Mouse (Mus musculus) MEL (cell line): ENCODE results near the gene Hmgcl. TPM values are rescaled to one million over a fixed set of nuclear protein-coding genes. Genes with fewer than 3 reads are reported as not detected.

Experiments
- DNase-seq: peaks from one replicate; pipeline ENCODE4 v3.0.0; 2011; ENCODE audit warnings: low read depth, low spot score
- H3K27ac ChIP-seq: 2 replicates; pipeline ENCODE4 v1.5.1; 2012; ENCODE audit warnings: low read depth, mild to moderate bottlenecking, control low read depth, low read length, moderate library complexity; ENCODE audit not compliant: control insufficient read depth
- H3K27me3 ChIP-seq, 2 experiments: fragments of 150-350 bp in 1 of 2; sonication (generic) in 1 of 2; 2 replicates each; pipeline ENCODE4 v1.6.1; 2012; ENCODE audit warnings: low read length in 2 of 2, mild to moderate bottlenecking in 2 of 2, improper control_type of control experiment in 1 of 2, moderate library complexity in 1 of 2; ENCODE audit not compliant: insufficient read depth in 2 of 2, control insufficient read depth in 1 of 2
- H3K36me3 ChIP-seq, 2 experiments: 2 replicates each; pipeline ENCODE4 v1.6.1; 2012 to 2014; ENCODE audit warnings: low read length in 2 of 2, improper control_type of control experiment in 1 of 2, inconsistent platforms in 1 of 2, mild to moderate bottlenecking in 1 of 2; ENCODE audit not compliant: insufficient read depth in 2 of 2, control insufficient read depth in 1 of 2
- H3K4me1 ChIP-seq, 2 experiments: fragments of 150-350 bp in 1 of 2; sonication (generic) in 1 of 2; 2 replicates each; pipeline ENCODE4 v1.6.1; 2012; ENCODE audit warnings: low read length in 2 of 2, improper control_type of control experiment in 1 of 2, mild to moderate bottlenecking in 1 of 2; ENCODE audit not compliant: insufficient read depth in 2 of 2, control insufficient read depth in 1 of 2
- H3K4me3 ChIP-seq, 2 experiments: fragments of 150-350 bp in 1 of 2; sonication (generic) in 1 of 2; 2 replicates each; pipeline ENCODE4 v1.5.1; 2012; ENCODE audit warnings: low read depth in 2 of 2, low read length in 2 of 2, mild to moderate bottlenecking in 2 of 2, moderate library complexity in 2 of 2, control low read depth in 1 of 2, improper control_type of control experiment in 1 of 2; ENCODE audit not compliant: control insufficient read depth in 1 of 2, insufficient read depth in 1 of 2
- H3K79me2 ChIP-seq: 2 replicates; pipeline ENCODE4 v1.6.1; 2012; ENCODE audit warnings: mild to moderate bottlenecking, low read length, moderate library complexity; ENCODE audit not compliant: control insufficient read depth, poor library complexity, insufficient read depth
- H3K9ac ChIP-seq: 2 replicates; pipeline ENCODE4 v1.6.1; 2012; ENCODE audit warnings: low read depth, mild to moderate bottlenecking, control low read depth, low read length, moderate library complexity; ENCODE audit not compliant: control insufficient read depth, poor library complexity, severe bottlenecking
- H3K9me3 ChIP-seq: fragments of 150-350 bp; sonication (generic); replicated peaks from 2 replicates; pipeline ENCODE4 v1.6.1; 2012; ENCODE audit warnings: mild to moderate bottlenecking, low read length, improper control_type of control experiment, moderate library complexity; ENCODE audit not compliant: insufficient read depth
- CHD2 ChIP-seq: IDR thresholded peaks from 2 replicates; pipeline ENCODE4 v1.6.1; 2011; ENCODE audit warnings: low read length, improper control_type of control experiment
- CTCF ChIP-seq, 3 experiments: IDR thresholded peaks in 2 of 3; conservative IDR thresholded peaks in 1 of 3; 2 replicates each; pipeline ENCODE4 v1.5.1; 2011 to 2012; ENCODE audit warnings: low read length in 3 of 3, low read depth in 2 of 3, mild to moderate bottlenecking in 2 of 3, improper control_type of control experiment in 1 of 3, inconsistent platforms in 1 of 3, mixed read lengths in 1 of 3, moderate library complexity in 1 of 3; ENCODE audit not compliant: control insufficient read depth in 1 of 3, insufficient read depth in 1 of 3, poor library complexity in 1 of 3, severe bottlenecking in 1 of 3
- ELF1 ChIP-seq: IDR thresholded peaks from 2 replicates; pipeline ENCODE4 v1.6.1; 2014; ENCODE audit warnings: low read depth, mild to moderate bottlenecking, inconsistent platforms, low read length, improper control_type of control experiment, moderate library complexity
- EP300 ChIP-seq, 2 experiments: IDR thresholded peaks; 2 replicates each; pipeline ENCODE4 v1.6.1; 2011; ENCODE audit warnings: improper control_type of control experiment in 2 of 2, low read length in 2 of 2, low read depth in 1 of 2, mild to moderate bottlenecking in 1 of 2
- ETS1 ChIP-seq: IDR thresholded peaks from 2 replicates; pipeline ENCODE4 v1.6.1; 2012; ENCODE audit warnings: low read depth, mild to moderate bottlenecking, inconsistent platforms, low read length, improper control_type of control experiment, moderate library complexity
- KAT2A ChIP-seq: conservative IDR thresholded peaks from 2 replicates; pipeline ENCODE4 v1.6.1; 2012; ENCODE audit warnings: low read depth, low read length, improper control_type of control experiment, inconsistent platforms
- MAFK ChIP-seq: IDR thresholded peaks from 2 replicates; pipeline ENCODE4 v1.6.1; 2011; ENCODE audit warnings: low read depth, mild to moderate bottlenecking, low read length, improper control_type of control experiment, borderline replicate concordance
- MAX ChIP-seq: IDR thresholded peaks from 2 replicates; pipeline ENCODE4 v1.6.1; 2011; ENCODE audit warnings: low read length, improper control_type of control experiment
- MAZ ChIP-seq: IDR thresholded peaks from 2 replicates; pipeline ENCODE4 v1.6.1; 2012; ENCODE audit warnings: low read depth, mild to moderate bottlenecking, inconsistent platforms, low read length, improper control_type of control experiment
- MEF2A ChIP-seq: IDR thresholded peaks from 2 replicates; pipeline ENCODE4 v1.6.1; 2014; ENCODE audit warnings: low read depth, mild to moderate bottlenecking, inconsistent platforms, low read length, improper control_type of control experiment; ENCODE audit not compliant: poor library complexity, insufficient replicate concordance, severe bottlenecking; ENCODE audit errors: extremely low read depth
- NELFE ChIP-seq: IDR thresholded peaks from 2 replicates; pipeline ENCODE4 v1.6.1; 2011; ENCODE audit warnings: low read depth, low read length, improper control_type of control experiment
- NRF1 ChIP-seq: IDR thresholded peaks from 2 replicates; pipeline ENCODE4 v1.6.1; 2014; ENCODE audit warnings: low read depth, mild to moderate bottlenecking, inconsistent platforms, low read length, improper control_type of control experiment, moderate library complexity; ENCODE audit not compliant: poor library complexity, insufficient read depth, severe bottlenecking
- POLR2A ChIP-seq, 2 experiments: IDR thresholded peaks; 2 replicates each; pipeline ENCODE4 v1.6.1; 2011 to 2012; ENCODE audit warnings: low read length in 2 of 2, mild to moderate bottlenecking in 2 of 2, control low read depth in 1 of 2, improper control_type of control experiment in 1 of 2, low read depth in 1 of 2, moderate library complexity in 1 of 2; ENCODE audit not compliant: control insufficient read depth in 1 of 2, insufficient read depth in 1 of 2, poor library complexity in 1 of 2
- RAD21 ChIP-seq: IDR thresholded peaks from 2 replicates; pipeline ENCODE4 v1.6.1; 2011; ENCODE audit warnings: mild to moderate bottlenecking, low read depth, low read length, improper control_type of control experiment
- SIN3A ChIP-seq: IDR thresholded peaks from 2 replicates; pipeline ENCODE4 v1.6.1; 2012; ENCODE audit warnings: low read length, improper control_type of control experiment, inconsistent platforms
- TAL1 ChIP-seq: IDR thresholded peaks from 2 replicates; pipeline ENCODE4 v1.6.1; 2012; ENCODE audit warnings: mild to moderate bottlenecking, inconsistent platforms, low read length, moderate library complexity, mixed read lengths
- TBP ChIP-seq: IDR thresholded peaks from 2 replicates; pipeline ENCODE4 v1.8.0; 2011; ENCODE audit warnings: low read depth, low read length, improper control_type of control experiment
- USF2 ChIP-seq, 2 experiments: IDR thresholded peaks; 2 replicates each; pipeline ENCODE4 v1.6.1; 2011 to 2012; ENCODE audit warnings: improper control_type of control experiment in 2 of 2, low read length in 2 of 2, borderline replicate concordance in 1 of 2, inconsistent platforms in 1 of 2, low read depth in 1 of 2, mild to moderate bottlenecking in 1 of 2; ENCODE audit not compliant: insufficient read depth in 1 of 2
- polyA plus RNA-seq, 2 experiments: library from polyadenylated mRNA; stranded (reverse) in 1 of 2; unstranded in 1 of 2; fragments of >175 nt in 1 of 2; fragments of >200 nt in 1 of 2; gene quantifications; 2 replicates each; pipeline versions ENCODE4 v1.2.1 to v1.2.4; 2012; ENCODE audit warnings: low replicate concordance in 2 of 2, low read depth in 1 of 2; ENCODE audit not compliant: insufficient read length in 2 of 2, insufficient read depth in 1 of 2, missing spikeins in 1 of 2
- total RNA-seq: library from RNA; depleted of rRNA; stranded (reverse); fragments of 300-350 nt; gene quantifications from 2 replicates; pipeline ENCODE4 v1.2.3, GENCODE M21; 2012

Gene Hmgcl
- total and polyA plus RNA-seq, 3 experiments, result 48.7 to 66.5 TPM; not detected in 1

DNA sequence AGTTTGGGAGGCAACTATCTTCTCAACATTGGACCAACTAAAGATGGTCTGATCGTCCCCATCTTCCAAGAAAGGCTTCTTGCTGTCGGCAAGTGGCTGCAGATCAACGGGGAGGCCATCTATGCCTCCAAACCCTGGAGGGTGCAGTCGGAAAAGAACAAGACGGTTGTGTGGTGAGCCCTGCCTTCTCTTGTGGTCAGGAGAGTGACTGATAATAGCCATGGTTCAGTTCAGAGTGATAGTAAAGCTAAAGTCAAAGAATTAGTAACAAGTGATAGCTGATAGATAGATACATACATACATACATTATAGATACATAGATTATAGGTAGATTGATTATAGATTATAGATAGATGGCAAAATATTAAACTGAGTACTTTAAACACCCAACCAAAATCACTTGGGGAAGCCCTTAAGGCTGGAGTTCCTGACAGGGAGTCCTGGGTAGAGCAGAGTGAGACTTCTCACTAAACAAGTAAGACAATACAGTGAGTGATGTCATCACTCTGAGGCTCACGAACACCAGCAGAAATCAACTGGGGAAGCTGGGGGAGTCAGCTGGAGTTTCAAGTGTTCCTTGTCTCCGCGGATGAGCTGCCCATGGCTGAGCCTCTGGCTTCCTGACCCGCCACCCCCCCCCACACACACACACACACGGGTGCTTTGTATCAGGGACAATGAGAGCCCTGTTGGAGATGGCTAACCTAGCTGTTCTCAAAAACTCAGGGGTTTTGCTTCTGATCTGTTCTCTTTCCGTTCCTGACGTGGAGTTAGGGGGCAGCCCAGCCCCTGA, 11.3 kb upstream of the Hmgcl start (continued):
- TF ChIP-seq KAT2A, result no peak
- TF ChIP-seq MAX, result no peak
- no peak for TF ChIP-seq CHD2
- no peak for TF ChIP-seq NELFE
- TF ChIP-seq SIN3A, result peak; percentile 79
- peak; percentile 58 for TF ChIP-seq ETS1
- 0 out of 2 replicates have a peak, but pooled peaks have one; percentile 20 for TF ChIP-seq TAL1
- TF ChIP-seq POLR2A (IDR thresholded peaks at IDR 0.05; ENCODE audit: control insufficient read depth in 1 of 2, insufficient read depth in 1 of 2, low read depth in 1 of 2, low read length in 2 of 2, poor library complexity in 1 of 2), result no peak
- TF ChIP-seq EP300 (IDR thresholded peaks at IDR 0.05; ENCODE audit: low read depth in 1 of 2, low read length in 2 of 2), result peak; percentile 78 to 86
- no peak for TF ChIP-seq MEF2A
- no peak for TF ChIP-seq USF2 (IDR thresholded peaks at IDR 0.05; ENCODE audit: borderline replicate concordance in 1 of 2, insufficient read depth in 1 of 2, low read depth in 1 of 2, low read length in 2 of 2)
- TF ChIP-seq MAZ, result no peak

- H3K27me3 ChIP-seq, result no peaks in the 10 kb centered on the region
- DNase-seq, result peak; percentile 39
- peak overlapping the region; percentile 60 for H3K9ac ChIP-seq
- peaks cover 2 to 19% of the 10 kb centered on the region in 2 experiments; a peak in 2 of 4 replicates for H3K36me3 ChIP-seq
- H3K79me2 ChIP-seq, result no peaks in the 10 kb centered on the region
- peak overlapping the region; percentile 21 to 34; a peak in 3 of 4 replicates for H3K4me3 ChIP-seq
- peaks cover 24 to 35% of the 10 kb centered on the region in 2 experiments for H3K4me1 ChIP-seq
- H3K9me3 ChIP-seq, result no peaks in the 10 kb centered on the region
- H3K27ac ChIP-seq, result peak overlapping the region; percentile 89
- TF ChIP-seq TBP (no peak), MAFK (no peak), ETS1 (no peak), RAD21 (no peak), EP300 (IDR thresholded peaks at IDR 0.05; ENCODE audit: low read depth in 1 of 2, low read length in 2 of 2) (peak in 1 of 2 experiments; percentile 2; a peak in 1 of 4 replicates), CTCF (IDR thresholded peaks at IDR 0.05 in 2 of 3, conservative IDR thresholded peaks at IDR 0.05 in 1 of 3; ENCODE audit: control insufficient read depth in 1 of 3, insufficient read depth in 1 of 3, low read depth in 2 of 3, low read length in 3 of 3, poor library complexity in 1 of 3, severe bottlenecking in 1 of 3) (no peak), NRF1 (no peak), ELF1 (no peak)
These were observed 10.7 kb upstream of the Hmgcl start for GRCm38 (mm10) chr4:135935502-135935901.
